In genomic region chr17:37221879-37222278, GRCm38 (mm10) we compare ENCODE assay signal across 1 mouse cellular context.
TF ChIP-seq lines count a peak whose summit lies in the region.

No protein-coding gene starts in this region.

TF ChIP-seq in MEL, 35 proteins besides CTCF, POLR2A, EP300 and RAD21:
- TF ChIP-seq SMC3 (IDR thresholded peaks at IDR 0.05; ENCODE audit: low read depth, low read length) (peak; percentile 40), ZC3H11A (IDR thresholded peaks at IDR 0.05; ENCODE audit: low read depth, low read length) (0 out of 2 replicates have a peak, but pooled peaks have one; percentile 15), TCF12 (IDR thresholded peaks at IDR 0.05; ENCODE audit: low read depth, low read length) (no peak), BHLHE40 (IDR thresholded peaks at IDR 0.05; ENCODE audit: borderline replicate concordance, low read depth, low read length) (no peak), UBTF (IDR thresholded peaks at IDR 0.05; ENCODE audit: borderline replicate concordance, insufficient read depth, low read depth, low read length) (no peak), TAL1 (IDR thresholded peaks at IDR 0.05; ENCODE audit: low read length) (no peak)
